Mouse (Mus musculus): Measurements from ENCODE around the gene Tbxa2r.

The Tbxa2r gene

GRCm38 (mm10) chr10:81344421-81345161, 16.1 kb downstream of the Tbxa2r start:
- no peak for DNase-seq (ENCODE audit: low read depth, low spot score)

GRCm38 (mm10) chr10:81345162-81345534, 16.6 kb downstream of the Tbxa2r start:
- DNase-seq (ENCODE audit: low read depth, low spot score), result no peak

GRCm38 (mm10) chr10:81346453-81347067, 18.0 kb downstream of the Tbxa2r start:
- DNase-seq (ENCODE audit: low read depth, low spot score), result peak; percentile 89

- peak; percentile 97 for DNase-seq (ENCODE audit: low read depth, low spot score)
Observed at GRCm38 (mm10) chr10:81349146-81349545, 20.6 kb downstream of the Tbxa2r start.

GRCm38 (mm10) chr10:81349961-81350350, 21.4 kb downstream of the Tbxa2r start:
- no peak for DNase-seq (ENCODE audit: low read depth, low spot score)

GRCm38 (mm10) chr10:81350351-81351063, 22.0 kb downstream of the Tbxa2r start, which contains the start of gene Hmg20b:
TSS of gene Hmg20b (minus strand) at chr10:81350480.
- DNase-seq (ENCODE audit: low read depth, low spot score), result peak; percentile 99

- DNase-seq (ENCODE audit: low read depth, low spot score), result peak; percentile 91
Observed at GRCm38 (mm10) chr10:81351678-81352291, 23.3 kb downstream of the Tbxa2r start.

GRCm38 (mm10) chr10:81354738-81355477, 26.4 kb downstream of the Tbxa2r start:
- DNase-seq (ENCODE audit: low read depth, low spot score), result peak; percentile 85

- DNase-seq (ENCODE audit: low read depth, low spot score), result no peak
Observed at GRCm38 (mm10) chr10:81355533-81355932, 27.0 kb downstream of the Tbxa2r start.

GRCm38 (mm10) chr10:81356352-81356990, 27.9 kb downstream of the Tbxa2r start:
- no peak for DNase-seq (ENCODE audit: low read depth, low spot score)

- peak; percentile 85 for DNase-seq (ENCODE audit: low read depth, low spot score)
Observed at GRCm38 (mm10) chr10:81356991-81357844, 28.7 kb downstream of the Tbxa2r start, which contains the start of gene Mfsd12. TSS of gene Mfsd12 (plus strand) at chr10:81357491.

GRCm38 (mm10) chr10:81358209-81358608, 29.7 kb downstream of the Tbxa2r start:
- DNase-seq (ENCODE audit: low read depth, low spot score), result peak; percentile 71

- no peak for DNase-seq (ENCODE audit: low read depth, low spot score)
Observed at GRCm38 (mm10) chr10:81358841-81359240, 30.3 kb downstream of the Tbxa2r start.

GRCm38 (mm10) chr10:81360721-81361120, 32.2 kb downstream of the Tbxa2r start:
- peak; percentile 55 for DNase-seq (ENCODE audit: low read depth, low spot score)

GRCm38 (mm10) chr10:81362336-81362949, 33.9 kb downstream of the Tbxa2r start:
- DNase-seq (ENCODE audit: low read depth, low spot score), result peak; percentile 82

GRCm38 (mm10) chr10:81363436-81364346, 35.2 kb downstream of the Tbxa2r start:
- peak; percentile 55 for DNase-seq (ENCODE audit: low read depth, low spot score)

GRCm38 (mm10) chr10:81364666-81365065, 36.1 kb downstream of the Tbxa2r start:
- DNase-seq (ENCODE audit: low read depth, low spot score), result no peak

- peak; percentile 48 for DNase-seq (ENCODE audit: low read depth, low spot score)
Observed at GRCm38 (mm10) chr10:81365073-81365472, 36.5 kb downstream of the Tbxa2r start.
